Mouse (Mus musculus) ES-E14 (cell line): ENCODE measurements around the gene Dclre1b.

ENCODE experiments used
- CHD2 ChIP-seq: IDR thresholded peaks from 2 replicates; pipeline ENCODE4 v1.6.1; 2014; ENCODE audit warnings: mild to moderate bottlenecking, low read depth, low read length, inconsistent platforms
- HCFC1 ChIP-seq: IDR thresholded peaks from 2 replicates; pipeline ENCODE4 v1.6.1; 2012; ENCODE audit warnings: low read length, inconsistent platforms, borderline replicate concordance; ENCODE audit not compliant: insufficient read depth
- ZC3H11A ChIP-seq: IDR thresholded peaks from 2 replicates; pipeline ENCODE4 v1.6.1; 2012; ENCODE audit warnings: low read depth, mild to moderate bottlenecking, inconsistent platforms, low read length, borderline replicate concordance

DNA sequence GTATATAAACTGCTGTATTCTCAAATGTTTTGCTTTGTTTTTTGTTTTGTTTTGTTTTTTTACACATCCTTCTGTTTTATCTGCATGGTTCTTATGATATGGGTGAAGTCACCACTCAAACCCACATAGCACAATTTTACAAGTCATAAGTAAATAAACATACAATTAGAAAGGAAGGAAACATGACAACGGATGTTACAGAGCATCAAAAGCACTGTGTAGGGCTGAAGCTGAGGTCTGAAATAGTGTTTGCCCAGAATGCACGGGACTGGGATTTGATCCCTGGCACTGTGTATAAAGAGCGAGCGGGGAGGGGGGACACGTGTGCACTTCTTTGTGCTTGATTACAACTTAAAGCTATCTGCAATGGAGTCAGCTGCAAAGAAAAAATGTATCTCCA, 28.5 kb downstream of the Dclre1b start:
- TF ChIP-seq ZC3H11A, result no peak
- TF ChIP-seq CHD2, result no peak
- TF ChIP-seq HCFC1, result no peak
